Mouse (Mus musculus) NIH3T3 (cell line): ENCODE measurements around the gene Igsf10.
"Not testable (repeated sequence)": the region's sequence is repeated elsewhere in the genome, so short reads cannot be mapped to it uniquely, and the experiment has no call there.

Experiments
- DNase-seq: peaks from one replicate; pipeline ENCODE4 v3.0.0-alpha.2; 2012; ENCODE audit warnings: low read depth

Gene Igsf10

DNA sequence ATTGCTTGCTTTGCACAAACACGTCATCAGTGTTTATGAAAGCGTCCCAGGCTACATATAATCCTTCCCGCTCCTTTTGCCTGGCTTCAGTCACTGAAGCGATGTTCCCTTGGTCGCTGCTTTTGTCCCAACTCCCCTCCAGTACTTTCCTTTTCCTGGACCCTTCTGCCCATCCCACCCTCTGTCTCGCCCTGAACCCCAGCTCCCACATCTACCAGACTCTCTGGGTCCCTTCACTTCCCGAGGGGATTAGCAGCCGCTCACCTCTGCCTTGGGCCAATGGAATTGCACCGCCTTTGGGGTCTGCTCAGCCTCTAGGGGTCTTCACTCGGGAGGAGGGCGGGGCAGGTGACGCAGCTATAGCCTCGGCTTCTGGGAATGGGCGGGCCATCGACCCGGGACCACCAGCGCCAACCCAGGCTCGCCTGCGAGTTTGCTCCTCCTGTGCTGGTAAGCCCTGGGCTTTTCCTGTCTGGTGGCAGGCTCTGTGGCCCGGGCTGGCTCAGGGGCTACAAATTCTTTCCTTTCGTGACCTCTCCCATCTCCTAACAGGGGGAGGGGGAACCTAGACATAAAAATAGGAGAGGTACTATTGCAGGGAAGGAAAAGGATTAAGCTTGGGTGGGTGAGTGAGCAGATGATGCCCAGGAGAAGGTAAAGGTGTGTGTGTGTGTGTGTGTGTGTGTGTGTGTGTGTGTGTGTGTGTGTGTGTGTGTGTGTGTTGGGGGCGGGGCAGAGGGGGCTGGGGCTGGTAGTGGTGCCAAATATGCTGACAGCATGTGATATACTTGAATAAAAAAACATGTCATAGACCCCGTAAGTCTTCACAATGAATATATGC, at the start of gene Igsf10:
TSS of gene Igsf10 (minus strand) at position 330 of the 841 bp plus-strand sequence.
- peak; percentile 64 for DNase-seq

DNA sequence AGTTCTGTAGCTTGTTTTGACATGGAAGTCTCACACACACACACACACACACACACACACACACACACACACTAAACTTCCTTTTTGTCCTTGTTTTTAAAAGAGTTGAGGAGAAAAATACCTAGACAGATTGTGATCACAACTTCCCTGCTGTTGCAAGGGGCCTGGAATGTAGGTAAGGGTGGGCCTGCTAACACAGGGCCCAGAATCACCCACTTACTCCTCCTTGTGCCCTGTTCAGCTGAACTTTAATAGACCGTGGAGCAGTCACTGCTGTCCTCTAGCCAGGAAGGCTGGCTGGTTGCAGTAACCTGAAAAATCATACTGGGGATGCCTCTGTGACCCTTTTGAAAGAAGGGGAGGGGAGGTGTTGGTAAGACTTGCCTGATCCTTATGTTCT, 41.4 kb upstream of the Igsf10 start:
- DNase-seq, result no peak

DNA sequence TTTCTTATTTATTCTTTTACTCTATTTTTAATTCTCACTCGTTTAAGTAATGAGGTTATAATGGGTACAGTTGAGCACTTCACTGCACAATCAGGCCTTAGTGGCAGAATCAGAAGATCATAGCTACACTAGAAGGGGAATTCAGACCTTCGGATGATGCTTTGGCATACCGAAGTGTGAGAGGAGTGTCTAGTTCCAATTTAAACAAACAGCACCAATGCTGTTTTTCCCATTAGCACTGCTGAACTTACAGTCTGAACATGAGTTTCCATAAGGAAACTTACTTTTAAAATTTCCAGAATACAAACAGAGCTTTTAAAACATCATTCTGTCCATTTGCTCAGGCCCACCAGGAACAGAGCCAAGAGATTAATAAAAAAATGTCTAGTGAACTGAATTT, 40.8 kb upstream of the Igsf10 start:
- DNase-seq, result no peak

DNA sequence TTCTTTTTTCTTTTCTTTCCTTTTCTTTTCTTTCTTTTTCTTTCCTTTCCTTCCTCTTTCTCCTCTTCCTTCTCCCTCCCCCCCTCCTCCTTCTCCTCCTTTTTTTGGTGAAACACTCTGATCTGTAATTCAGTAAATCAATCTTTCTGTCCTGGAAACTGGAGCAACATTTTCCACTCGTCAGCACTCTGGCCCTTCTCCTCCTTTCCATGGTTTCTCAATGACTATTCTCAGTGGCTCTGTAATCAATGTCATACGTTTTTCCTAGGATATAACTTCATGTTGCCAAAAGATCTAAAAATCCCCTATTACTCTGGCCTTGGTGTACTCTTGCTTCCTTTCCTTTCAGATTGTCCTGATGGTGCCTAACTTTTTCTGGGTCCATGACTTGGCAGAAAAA, 40.1 kb upstream of the Igsf10 start:
- DNase-seq, result peak; percentile 65

DNA sequence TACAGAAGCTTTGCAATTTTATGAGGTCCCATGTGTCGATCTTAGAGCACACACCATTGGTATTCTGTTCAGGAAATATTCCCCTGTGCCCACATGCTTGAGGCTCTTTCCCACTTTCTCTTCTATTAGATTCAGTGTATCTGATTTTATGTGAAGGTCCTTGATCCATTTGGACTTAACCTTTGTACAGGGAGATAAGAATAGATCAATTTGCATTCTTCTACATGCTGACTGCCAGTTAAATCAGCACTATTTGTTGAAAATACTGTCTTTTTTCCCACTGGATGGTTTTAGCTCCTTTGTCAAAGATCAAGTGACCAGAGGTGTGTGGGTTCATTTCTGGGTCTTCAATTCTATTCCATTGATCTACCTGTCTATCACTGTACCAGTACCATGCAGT, 34.6 kb upstream of the Igsf10 start:
- DNase-seq, result not testable (repeated sequence)

DNA sequence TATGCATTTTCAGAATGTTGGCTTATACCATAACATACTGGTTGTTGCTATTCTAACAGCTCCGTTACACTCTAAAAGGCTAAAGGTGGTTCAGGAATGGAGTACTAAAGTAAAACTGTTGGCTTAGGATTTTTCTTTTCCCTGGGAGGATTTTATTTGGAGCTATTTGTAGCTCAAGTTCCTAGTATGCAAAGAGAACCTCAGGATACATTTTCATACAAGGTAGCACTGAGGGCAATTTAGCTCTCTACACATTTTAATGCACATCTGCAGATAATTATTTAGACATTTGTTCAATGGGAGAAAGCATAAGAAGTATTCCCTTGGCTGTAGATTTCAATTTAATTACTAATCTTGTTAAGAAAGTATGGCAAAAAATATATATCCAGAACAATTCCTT, 17.7 kb upstream of the Igsf10 start:
- DNase-seq, result no peak

DNA sequence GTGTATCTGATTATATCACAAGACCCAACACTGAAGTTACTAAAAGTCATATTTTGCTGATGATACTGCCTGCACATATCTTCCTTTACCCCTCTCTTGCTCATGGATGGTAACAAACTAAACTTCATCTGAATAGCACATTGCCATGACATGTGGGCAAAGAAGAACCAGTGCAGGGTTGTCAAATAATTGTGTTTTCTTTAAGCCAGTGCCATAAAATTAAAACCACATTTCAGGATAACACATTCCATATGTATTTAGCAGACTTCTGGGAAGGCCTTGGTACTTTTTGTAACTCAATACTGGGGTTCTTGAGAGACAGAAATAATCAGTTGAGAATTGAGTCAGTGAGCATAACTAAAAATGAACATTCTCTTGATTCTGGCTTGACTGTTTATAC, 15.9 kb upstream of the Igsf10 start:
- peak; percentile 63 for DNase-seq

DNA sequence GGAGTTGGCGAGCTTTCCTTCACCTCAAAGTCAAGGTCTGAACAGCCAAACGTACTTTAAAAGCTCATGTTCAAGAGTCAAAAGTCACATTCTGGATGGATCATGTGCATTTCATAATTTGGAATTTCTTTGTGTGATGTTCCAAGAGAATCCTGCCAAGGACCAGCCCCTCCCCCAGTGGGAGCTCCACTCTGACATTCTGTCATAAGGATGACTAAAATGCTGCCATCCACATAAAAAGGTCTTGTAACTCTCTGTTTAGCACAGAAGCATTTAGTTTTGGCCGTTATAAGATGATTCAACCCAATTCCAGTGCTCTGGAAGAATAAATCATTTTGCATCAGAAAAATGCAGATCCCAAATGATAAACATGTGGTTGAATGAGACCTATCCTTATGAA, 10.0 kb upstream of the Igsf10 start:
- DNase-seq, result peak; percentile 94

DNA sequence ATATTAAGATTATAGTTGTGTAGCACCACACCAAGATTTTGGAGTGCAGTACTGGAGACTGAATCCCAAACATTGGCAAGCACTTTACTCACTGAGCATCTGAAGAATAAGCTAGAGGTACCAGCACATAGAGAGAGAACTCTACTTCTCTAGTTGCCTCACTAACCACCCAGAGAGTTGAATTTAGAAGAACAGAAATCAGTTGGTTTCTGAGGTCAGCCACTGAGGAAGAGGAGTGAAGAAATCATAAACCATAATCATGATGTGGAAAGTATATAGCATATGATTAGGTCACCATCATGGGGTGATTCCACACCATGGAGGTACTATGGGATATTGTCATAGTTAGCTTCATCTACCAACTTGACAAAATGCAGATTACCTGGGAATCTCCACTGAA, 7.6 kb upstream of the Igsf10 start:
- DNase-seq, result no peak

DNA sequence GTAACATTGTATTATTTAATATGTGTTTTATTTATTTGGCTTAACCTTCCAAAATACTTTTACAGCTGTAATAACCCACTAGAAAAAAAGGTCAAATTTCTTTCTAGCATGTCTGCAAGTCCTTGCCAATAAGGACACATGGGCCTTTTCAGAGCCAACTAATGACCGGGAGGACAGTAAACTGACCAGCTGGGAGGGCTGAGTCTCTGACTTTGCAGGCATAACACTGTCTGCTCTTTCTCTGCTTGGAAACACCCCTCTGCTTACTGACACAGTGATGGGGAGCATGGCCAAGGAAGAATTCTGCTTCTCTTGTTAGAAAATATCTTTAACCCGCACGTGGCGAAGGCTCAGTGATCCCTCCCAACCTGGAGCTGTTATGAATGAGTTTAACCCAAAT, 1.2 kb downstream of the Igsf10 start:
- DNase-seq, result peak; percentile 46

DNA sequence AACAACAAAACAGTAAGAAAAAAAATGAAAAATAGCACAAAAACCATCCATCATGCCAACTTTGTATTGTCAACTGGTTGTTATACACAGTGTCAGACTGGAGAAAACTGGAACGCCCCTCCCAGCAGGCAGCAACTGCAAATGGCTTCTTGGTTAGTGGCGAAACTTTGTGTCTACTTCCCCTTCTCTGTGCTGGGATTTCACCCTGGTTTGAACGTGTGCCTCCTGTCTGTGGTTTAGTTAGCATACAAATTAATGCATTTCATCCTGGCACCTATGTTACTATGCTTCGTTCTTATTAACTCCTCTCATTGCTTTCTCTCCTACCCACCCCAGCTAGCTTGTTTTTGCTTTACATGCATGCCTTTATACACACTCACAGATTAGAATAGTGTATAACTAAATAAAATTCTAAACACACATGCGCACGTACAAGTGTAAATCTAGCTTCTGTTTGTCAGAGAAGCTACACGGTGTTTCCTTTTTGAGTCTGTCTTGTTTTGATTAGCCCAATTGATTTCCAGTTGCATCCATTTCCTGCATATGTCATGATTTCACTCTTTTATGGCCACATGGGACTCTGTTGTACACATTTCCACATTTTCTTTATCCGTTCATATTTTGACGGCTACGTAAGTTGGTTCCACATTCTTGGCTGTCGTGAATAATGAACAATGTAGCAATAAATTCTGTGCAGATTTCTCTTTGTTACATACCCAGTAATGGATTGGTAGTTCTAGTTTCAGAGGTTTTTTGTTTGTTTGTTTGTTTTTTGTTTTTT, 2.4 kb downstream of the Igsf10 start:
- no peak for DNase-seq

DNA sequence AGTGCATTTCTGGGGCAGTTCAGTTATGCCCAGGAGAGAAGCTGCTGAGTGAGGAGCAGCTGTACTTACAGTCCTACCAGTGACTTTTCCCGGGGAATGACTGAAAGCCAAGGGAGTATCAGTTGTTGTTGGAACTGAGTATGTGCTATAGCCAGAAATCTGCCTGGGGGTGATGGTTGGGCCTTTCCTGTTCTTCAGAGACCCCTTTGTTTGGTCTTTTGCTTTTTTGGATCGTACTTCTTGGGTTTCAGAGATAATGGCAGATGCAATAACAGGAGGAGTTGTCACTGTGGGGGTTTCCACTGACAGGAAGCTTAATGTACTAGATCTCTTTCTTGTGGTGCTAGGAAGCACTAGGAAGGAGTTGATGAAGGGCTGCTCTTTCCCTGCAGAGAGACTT, 15.7 kb downstream of the Igsf10 start:
- no peak for DNase-seq

DNA sequence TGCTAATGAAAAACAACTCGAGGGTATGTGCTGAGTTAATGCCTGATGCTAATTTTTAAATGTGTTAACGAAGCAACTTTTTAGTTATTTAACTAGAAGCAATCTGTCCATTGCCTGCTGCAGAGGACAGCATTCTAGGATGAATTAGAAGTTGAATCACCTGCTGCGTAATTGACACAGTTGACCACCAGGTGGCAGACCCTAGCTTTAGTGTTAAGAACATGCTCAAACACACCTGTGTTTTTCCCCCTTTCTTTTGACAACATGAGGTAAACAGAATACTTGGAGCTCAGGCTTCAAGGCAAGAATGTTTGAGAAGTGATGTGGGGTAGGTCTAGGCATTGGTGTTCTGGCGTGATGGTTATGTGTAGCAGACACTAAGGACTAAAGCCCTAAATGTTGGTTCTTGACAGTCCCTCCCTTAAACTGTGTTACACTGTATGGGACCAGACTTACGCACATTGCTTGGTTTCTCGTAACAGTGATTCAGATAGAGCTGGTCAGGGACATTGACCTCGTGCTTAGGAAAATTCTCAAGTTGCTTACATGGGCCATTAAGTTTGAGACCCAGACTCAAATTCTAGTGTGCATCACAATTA, 22.8 kb downstream of the Igsf10 start:
- peak; percentile 79 for DNase-seq

DNA sequence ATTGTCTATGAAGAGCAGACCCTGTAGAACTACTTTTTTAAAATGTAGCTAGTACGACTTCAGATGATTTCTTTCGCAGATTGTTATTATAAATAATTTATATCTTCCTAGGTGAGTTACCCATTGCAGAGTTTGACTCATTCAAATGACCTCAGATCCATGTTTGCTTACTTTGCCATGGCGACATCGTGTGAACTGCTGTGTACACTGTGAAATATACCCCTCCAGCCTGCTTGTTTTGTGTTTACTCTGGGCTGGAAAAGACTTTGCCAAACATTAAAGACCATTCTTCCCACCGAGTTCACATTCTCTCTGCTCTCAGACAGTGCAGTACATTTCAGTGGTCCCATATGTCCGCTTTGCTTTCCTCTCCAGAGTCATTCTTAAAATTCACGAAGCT, 28.1 kb downstream of the Igsf10 start:
- DNase-seq, result no peak

DNA sequence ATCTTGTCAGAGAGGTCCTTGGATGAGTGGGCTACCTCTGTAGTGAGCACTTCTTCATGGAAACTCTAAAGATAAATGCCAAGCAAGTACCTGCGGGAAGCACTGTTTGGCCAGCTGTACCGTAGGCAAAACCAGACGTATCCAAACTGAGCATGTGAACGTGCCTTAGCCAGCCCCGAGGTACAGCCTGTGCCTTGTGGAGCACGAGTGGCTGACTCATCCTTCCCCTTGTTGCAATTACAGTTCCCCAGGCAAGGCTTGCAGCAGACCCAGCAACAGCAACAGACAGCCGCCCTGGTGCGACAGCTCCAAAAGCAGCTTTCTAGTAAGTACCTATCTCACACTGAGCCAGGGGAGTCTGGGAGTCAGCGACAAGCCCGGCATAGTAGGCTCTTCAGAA, 31.6 kb downstream of the Igsf10 start:
- peak; percentile 73 for DNase-seq

DNA sequence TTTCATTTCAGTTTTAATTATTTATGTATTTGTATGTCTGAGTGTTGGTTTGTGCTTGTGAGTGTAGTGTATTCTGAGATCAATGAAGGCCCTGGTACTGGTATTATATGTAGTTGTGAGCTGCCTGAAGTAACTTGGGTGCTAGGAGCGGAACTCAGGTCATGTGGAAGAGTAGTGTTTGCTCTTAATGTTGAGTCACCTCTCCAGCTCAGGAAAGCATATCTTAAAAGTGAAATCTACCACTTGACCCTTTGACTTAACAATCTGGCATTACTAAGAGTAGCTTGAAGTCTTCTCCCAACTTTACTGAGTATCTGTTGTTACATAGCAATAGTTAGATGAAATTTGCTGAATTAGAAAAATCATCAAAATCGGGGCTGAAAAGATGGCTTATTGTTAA, 38.7 kb downstream of the Igsf10 start:
- no peak for DNase-seq

DNA sequence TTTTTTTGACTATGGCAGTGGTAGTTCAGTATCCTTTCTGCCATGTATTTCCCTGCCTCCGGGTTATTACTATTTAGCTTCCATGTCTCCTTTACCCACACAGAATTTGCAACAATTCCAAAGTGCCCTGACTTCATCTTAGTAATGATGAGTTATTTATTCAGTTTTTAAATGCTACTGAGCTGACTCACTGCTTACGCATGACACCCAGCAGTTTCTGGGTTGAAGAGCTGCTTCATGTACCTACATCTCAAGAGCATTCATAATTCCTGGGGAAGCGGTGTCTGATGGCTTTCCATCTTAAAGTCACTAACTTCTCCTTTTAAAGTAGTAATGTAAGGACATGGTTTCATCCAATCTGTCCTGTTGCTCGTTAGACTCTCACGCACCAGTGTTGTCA, 39.2 kb downstream of the Igsf10 start:
- DNase-seq, result no peak

DNA sequence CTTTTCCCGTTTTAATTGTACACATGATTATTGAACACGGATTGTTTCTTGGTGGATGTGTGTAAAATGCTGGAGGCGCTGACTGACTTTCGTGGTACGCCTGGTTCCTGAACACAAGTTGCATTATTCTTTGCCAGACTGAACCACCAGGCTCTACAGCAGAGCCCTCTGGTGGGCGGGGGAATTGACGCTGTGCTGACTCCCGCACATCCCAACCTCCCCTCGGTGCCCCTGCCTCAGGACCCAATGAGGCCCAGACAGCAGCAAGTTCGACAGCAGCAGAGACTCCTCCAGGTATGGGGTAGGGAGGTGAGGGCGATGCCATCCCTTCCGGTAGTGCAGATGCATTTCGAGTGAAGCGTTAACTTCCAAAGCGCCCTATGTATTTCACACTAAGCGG, 46.5 kb downstream of the Igsf10 start:
- no peak for DNase-seq

DNA sequence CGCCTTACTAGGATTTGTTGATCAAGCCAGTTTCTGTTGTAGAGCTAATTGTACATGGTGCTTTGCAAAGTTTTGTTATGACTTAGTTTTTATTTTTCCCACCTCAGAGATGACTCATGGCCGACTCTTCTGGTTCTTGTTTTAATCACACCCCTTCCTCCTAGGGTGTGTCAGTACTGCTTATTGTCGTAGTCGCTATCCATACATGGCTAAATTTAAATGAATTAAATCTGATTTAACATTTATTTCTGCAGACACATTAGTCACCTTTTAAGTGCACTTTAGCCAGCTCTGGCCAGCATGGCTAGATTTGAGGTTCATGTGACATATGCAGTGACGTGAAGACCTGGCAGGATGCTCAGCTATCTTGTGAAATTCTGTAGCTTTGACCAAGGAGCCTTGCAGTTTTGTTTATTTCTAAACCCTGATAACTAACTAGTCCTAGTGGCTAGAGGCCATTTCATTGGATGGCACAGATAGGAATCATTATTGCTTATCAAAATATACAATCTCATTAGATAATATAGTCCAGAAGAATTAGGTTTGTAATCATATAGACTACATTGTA, 47.5 kb downstream of the Igsf10 start:
- peak; percentile 96 for DNase-seq

DNA sequence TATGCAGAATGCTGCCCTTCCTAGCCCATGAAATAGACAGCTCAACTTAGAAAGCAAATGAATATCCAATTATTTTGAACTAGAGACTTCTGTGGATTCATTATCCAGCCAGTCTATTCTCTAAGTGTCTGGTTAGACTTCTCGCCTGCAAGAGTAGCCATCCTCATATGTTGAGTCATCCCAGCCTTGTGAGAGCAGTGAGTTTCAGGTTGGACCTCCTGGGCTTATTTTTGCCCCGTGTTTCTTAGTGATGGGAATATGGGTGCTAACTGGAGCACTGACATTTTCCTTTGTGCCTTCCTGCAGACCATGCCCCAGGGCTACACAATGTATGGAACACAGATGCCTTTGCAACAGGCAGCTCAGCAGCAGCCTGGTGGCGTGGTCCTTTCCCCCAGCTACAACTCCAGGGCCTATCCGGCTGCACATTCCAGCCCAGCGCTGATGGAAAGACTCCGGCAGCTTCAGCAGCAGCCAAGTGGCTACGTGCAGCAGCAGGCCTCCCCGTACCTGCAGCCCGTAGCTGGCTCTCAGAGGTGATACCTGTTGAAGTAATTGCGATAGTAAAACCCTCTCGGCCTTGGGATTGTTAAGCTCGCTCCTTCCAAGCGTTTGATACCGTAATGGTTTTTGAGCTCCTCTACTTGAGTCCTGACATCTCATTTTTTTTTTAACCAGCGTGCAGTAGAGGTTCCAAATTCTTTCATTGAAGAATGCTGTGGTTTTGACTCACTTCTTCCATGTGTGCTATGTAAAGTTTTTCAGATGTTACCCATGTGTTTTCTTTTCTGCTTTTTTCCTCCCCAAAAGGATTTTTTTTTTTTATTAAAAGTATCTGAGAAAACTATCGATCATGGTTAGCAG, 48.3 kb downstream of the Igsf10 start:
- DNase-seq, result peak; percentile 86

DNA sequence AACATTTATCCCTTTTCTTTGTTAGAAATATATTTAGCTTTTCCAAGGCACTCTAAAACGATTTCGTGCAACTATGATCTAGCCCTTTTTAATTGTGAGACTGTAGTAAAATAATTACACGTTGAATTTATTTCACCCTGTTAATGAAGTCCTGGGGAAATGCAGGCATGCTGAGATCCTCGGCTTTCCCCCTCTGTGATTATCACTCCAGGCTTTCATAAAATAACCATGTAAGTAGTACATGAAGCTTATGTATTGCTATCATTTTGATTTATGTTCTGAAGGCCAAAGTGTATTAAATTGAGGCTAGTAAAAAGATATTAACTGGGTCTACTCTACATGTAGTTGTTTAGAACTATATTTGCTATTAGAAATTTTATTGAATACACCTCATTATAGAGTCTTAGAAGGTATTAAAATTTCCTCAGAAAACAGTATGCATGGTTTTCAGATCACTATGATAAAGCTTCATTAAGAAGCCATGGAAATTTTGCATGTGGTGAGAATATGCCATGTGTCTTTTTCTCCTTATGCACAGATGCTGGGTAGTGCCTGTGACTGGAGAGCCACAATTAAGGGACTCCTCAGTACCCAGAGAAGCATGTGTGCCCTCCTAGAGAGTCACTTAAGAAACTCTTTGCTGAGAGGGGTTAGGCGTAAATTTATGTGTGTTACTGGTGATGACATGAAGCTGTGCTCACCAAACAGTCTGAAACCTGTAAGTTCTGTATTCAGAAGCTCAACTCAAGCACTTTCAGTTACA, 50.6 kb downstream of the Igsf10 start:
- DNase-seq, result no peak
